Mouse (Mus musculus) ES-Bruce4 (cell line): Measurements from ENCODE around the gene Tor1aip2.

Source experiments
- CTCF ChIP-seq: IDR thresholded peaks from one replicate; pipeline ENCODE4 v1.8.1; 2011; ENCODE audit warnings: low read depth, low read length
- EP300 ChIP-seq: IDR thresholded peaks from 2 replicates; pipeline ENCODE4 v1.6.1; 2011; ENCODE audit warnings: low read depth, low read length; ENCODE audit not compliant: insufficient read depth

GRCm38 (mm10) chr1:156070106-156070505, 34.9 kb downstream of the Tor1aip2 start:
- TF ChIP-seq EP300 = no peak
- no peak for TF ChIP-seq CTCF
